Mouse (Mus musculus) thymus, adult 18-20 months (tissue): ENCODE results near the gene Derl3.

Experiments used
- DNase-seq, 2 experiments: peaks; one replicate each; pipeline ENCODE4 v3.0.0; 2022; ENCODE audit warnings: mixed read lengths in 2 of 2

Derl3 gene

GRCm38 (mm10) chr10:75915557-75915956, 22.3 kb downstream of the Derl3 start:
- DNase-seq = no peak

GRCm38 (mm10) chr10:75916840-75917239, 23.6 kb downstream of the Derl3 start:
- DNase-seq = no peak

GRCm38 (mm10) chr10:75919026-75919425, 25.8 kb downstream of the Derl3 start:
- DNase-seq = no peak

- peak; percentile 87 to 90 for DNase-seq
These were observed 28.0 kb downstream of the Derl3 start, which contains the start of gene Smarcb1 for GRCm38 (mm10) chr10:75921026-75921725. Smarcb1 (minus strand) TSS chr10:75921617.

GRCm38 (mm10) chr10:75921726-75922560, 28.7 kb downstream of the Derl3 start:
- peak in 1 of 2 experiments; percentile 28 for DNase-seq

GRCm38 (mm10) chr10:75924324-75924723, 31.1 kb downstream of the Derl3 start:
- DNase-seq = no peak

- DNase-seq = no peak
These were observed 33.2 kb downstream of the Derl3 start for GRCm38 (mm10) chr10:75926396-75926795.

- no peak for DNase-seq
These were observed 37.1 kb downstream of the Derl3 start for GRCm38 (mm10) chr10:75930304-75930703.

- no peak for DNase-seq
These were observed 38.1 kb downstream of the Derl3 start for GRCm38 (mm10) chr10:75931311-75931710.

GRCm38 (mm10) chr10:75932081-75932678, 39.0 kb downstream of the Derl3 start:
- DNase-seq = no peak

- no peak for DNase-seq
These were observed 39.7 kb downstream of the Derl3 start, which contains the start of gene Chchd10 for GRCm38 (mm10) chr10:75932891-75933290. Chchd10 (plus strand) TSS chr10:75933130.

GRCm38 (mm10) chr10:75934991-75935390, 41.8 kb downstream of the Derl3 start:
- DNase-seq = no peak

GRCm38 (mm10) chr10:75935680-75936541, 42.7 kb downstream of the Derl3 start, which contains the start of gene Mmp11:
Mmp11 (minus strand) TSS chr10:75936496.
- DNase-seq = peak; percentile 34 to 51

GRCm38 (mm10) chr10:75936909-75937667, 43.9 kb downstream of the Derl3 start:
- no peak for DNase-seq

- DNase-seq = no peak
These were observed 44.8 kb downstream of the Derl3 start for GRCm38 (mm10) chr10:75937851-75938643.

GRCm38 (mm10) chr10:75939481-75940234, 46.4 kb downstream of the Derl3 start:
- no peak for DNase-seq

GRCm38 (mm10) chr10:75940520-75940919, 47.3 kb downstream of the Derl3 start, which contains the start of gene Gm867:
Gm867 (minus strand) TSS chr10:75940672.
- DNase-seq = no peak

GRCm38 (mm10) chr10:75941042-75941824, 48.0 kb downstream of the Derl3 start:
- DNase-seq = no peak
